Mouse (Mus musculus): Measurements from ENCODE around the gene Sh3bp5.

- no peak for TF ChIP-seq POLR2A (IDR thresholded peaks at IDR 0.05; ENCODE audit: insufficient read depth, low read depth, low read length)
- no peak for TF ChIP-seq CTCF (IDR thresholded peaks at IDR 0.05)
- TF ChIP-seq EP300 (IDR thresholded peaks at IDR 0.05; ENCODE audit: insufficient read depth, low read depth, low read length): no peak
Measured at GRCm38 (mm10) chr14:31326770-31327169, 109.1 kb downstream of the Sh3bp5 start.

All from heart, adult 2 months (tissue).